Mouse (Mus musculus) embryonic facial prominence, embryonic 13.5 days (tissue): ENCODE data around the gene Psme2. TPM values are rescaled to one million over a fixed set of nuclear protein-coding genes. Genes with fewer than 3 reads are reported as not detected.

Source experiments
- ATAC-seq: fragments of 200-750 bp; cut with Nextera tagmentation; 2 replicates; pipeline ENCODE4 v1.8.0; 2017; ENCODE audit warnings: low read depth; ENCODE audit not compliant: insufficient number of reproducible peaks, insufficient read depth, low FRiP score, low TSS enrichment
- H3K27ac ChIP-seq: fragments of 300-500 bp; sonication (generic); 2 replicates; pipeline ENCODE4 v1.5.1; 2015; ENCODE audit warnings: moderate library complexity, mild to moderate bottlenecking, inconsistent platforms
- H3K27me3 ChIP-seq: fragments of 300-500 bp; sonication (generic); 2 replicates; pipeline ENCODE4 v1.6.1; 2015; ENCODE audit warnings: mild to moderate bottlenecking, inconsistent platforms
- H3K36me3 ChIP-seq: fragments of 300-500 bp; sonication (generic); 2 replicates; pipeline ENCODE4 v1.6.1; 2015; ENCODE audit warnings: mild to moderate bottlenecking, inconsistent platforms
- H3K4me1 ChIP-seq: fragments of 300-500 bp; sonication (generic); 2 replicates; pipeline ENCODE4 v1.6.1; 2015; ENCODE audit warnings: inconsistent platforms
- H3K4me2 ChIP-seq: fragments of 300-500 bp; sonication (generic); 2 replicates; pipeline ENCODE4 v1.6.1; 2015; ENCODE audit warnings: moderate library complexity, mild to moderate bottlenecking, inconsistent platforms
- H3K4me3 ChIP-seq: fragments of 300-500 bp; sonication (generic); 2 replicates; pipeline ENCODE4 v1.5.1; 2015; ENCODE audit warnings: mild to moderate bottlenecking, inconsistent platforms
- H3K9ac ChIP-seq: fragments of 300-500 bp; sonication (generic); 2 replicates; pipeline ENCODE4 v1.6.1; 2015; ENCODE audit warnings: mild to moderate bottlenecking, inconsistent platforms
- H3K9me3 ChIP-seq: fragments of 300-500 bp; sonication (generic); 2 replicates; pipeline ENCODE4 v1.6.1; 2016; ENCODE audit warnings: inconsistent platforms
- WGBS: fragments of 180-500 bp; shearing (Covaris S2); methylation state at CpG from one replicate; pipeline ENCODE4 v1.1.7; 2015; ENCODE audit warnings: mixed read lengths; 5-methylcytosine and 5-hydroxymethylcytosine counted together
- polyA plus RNA-seq: library from polyadenylated mRNA; unstranded; fragments of >200 nt; fragmentation: Nextera tagmentation; extraction: Ambion mirVana; gene quantifications from 2 replicates; pipeline ENCODE4 v1.2.1, GENCODE M21; 2015

Psme2 gene
- polyA plus RNA-seq, 1 experiment from 2014 or later: 267 TPM

DNA sequence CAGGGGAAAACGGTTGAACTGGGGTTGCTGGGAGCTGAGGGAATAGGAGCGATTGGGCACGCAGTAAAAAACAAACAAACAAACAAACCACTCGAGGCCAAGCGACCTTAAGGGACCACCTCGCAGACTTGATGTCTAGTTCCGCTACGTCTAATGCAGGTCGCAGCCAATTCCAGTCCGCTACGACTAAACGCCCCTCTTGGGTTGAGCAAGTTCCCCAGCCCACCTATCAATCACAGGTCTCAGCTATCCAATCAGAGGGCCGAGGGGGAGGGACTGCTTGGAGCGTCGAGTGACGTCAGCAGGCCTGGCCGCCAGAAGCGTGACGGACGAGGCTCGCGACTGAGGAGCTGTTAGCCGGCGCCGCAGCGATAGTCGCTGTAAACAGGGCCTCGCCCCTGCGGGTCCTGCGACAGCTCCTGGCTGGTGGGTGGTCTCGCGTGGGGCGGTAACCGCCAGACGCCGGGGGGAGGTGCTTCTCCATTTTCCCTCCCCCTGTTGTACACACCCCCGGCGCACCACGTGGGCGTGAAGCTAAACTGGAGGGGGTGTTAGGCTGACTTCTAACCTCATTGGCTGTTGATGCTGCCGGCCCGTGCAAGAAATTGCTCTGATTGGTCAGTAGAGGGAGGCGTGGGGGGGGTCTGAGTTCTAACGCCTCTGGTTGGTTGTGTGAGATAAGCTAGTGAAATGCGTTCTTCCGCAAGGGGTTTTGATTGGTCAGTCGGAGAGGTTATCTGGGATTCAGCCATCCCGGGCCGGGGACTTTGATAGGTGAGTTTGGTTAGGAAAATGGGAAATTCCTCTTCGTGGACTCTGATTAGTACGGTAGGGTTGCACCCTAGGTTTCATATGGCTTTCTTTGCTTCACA, 30.5 kb downstream of the Psme2 start, which contains the start of gene A730061H03Rik:
Gene A730061H03Rik, minus strand, starts transcription at position 205 of the 872 bp plus-strand sequence.
- H3K9ac ChIP-seq: peak within 1 kb of the TSS; percentile 88
- peak within 1 kb of the TSS; percentile 70 for H3K4me3 ChIP-seq
- H3K27ac ChIP-seq: peak within 1 kb of the TSS; percentile 97
- H3K9me3 ChIP-seq: no peaks in the 10 kb centered on the region
- peak within 1 kb of the TSS; percentile 80 for H3K4me2 ChIP-seq
- H3K36me3 ChIP-seq: peaks cover 22% of the 10 kb centered on the region
- under 1% methylated on average over 51 of the region's 51 CpGs for WGBS
- no peaks in the 10 kb centered on the region for H3K27me3 ChIP-seq
- H3K4me1 ChIP-seq: peaks cover 18% of the 10 kb centered on the region
- peak; percentile 95 for ATAC-seq

DNA sequence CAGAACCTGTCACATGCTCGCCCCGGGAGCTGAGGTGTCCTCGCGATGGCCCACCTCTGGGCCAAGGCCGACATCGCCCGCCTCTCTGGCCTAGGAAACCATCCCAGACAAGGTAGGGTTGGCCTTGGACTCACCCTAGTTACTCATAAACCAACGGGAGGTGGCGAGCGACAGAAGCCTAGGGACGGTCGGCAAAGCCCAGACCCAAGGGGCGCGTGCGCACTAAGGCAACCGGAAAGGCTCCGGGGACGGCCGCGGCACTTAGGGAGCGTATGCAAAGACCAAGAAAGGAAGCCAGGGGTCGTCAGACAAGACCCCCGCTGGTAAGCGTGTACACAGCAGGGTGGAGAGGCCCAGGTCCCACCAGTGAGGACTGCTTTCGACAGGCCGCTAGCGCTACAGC, 31.1 kb downstream of the Psme2 start, which contains the start of gene Dcaf11:
Gene Dcaf11, plus strand, starts transcription at position 208 of the 403 bp plus-strand sequence.
- peak; percentile 61 for ATAC-seq
- peaks cover 16% of the 10 kb centered on the region for H3K36me3 ChIP-seq
- peaks cover 18% of the 10 kb centered on the region for H3K4me1 ChIP-seq
- peak within 1 kb of the TSS; percentile 70 for H3K4me3 ChIP-seq
- H3K27ac ChIP-seq: peak within 1 kb of the TSS; percentile 97
- peak within 1 kb of the TSS; percentile 88 for H3K9ac ChIP-seq
- H3K4me2 ChIP-seq: peak within 1 kb of the TSS; percentile 80
- no peaks in the 10 kb centered on the region for H3K27me3 ChIP-seq
- WGBS: under 1% methylated on average over 27 of the region's 27 CpGs
- H3K9me3 ChIP-seq: no peaks in the 10 kb centered on the region

DNA sequence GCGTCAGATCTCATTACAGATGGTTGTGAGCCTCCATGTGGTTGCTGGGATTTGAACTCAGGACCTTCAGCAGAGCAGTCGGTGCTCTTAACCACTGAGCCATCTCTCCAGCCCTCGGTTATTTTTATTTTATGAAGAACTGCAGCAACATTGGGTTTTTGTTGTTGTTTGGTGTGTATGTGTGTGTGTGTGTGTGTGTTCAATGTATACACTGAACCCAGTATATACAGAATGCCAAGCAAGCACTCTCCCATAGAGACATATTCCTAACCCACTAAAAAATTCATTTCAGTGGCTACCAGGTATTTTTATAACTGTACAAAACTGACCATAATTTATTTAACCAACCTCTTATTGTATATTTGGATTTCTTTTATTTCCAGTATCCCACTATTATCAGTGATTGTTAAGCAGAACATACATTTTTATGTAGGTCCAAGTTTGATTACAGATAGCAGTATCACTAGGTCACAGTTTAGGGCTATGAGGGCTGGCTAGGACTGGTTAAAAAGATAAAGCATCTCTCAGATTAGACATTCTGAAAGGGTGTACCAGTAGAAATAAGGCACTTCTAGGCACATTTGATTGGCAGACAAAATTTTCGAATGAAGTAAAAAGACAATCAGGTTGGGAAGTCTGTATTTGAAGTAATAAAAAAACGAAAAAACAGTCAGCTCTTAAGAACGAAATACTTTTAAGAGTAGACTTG, 32.0 kb downstream of the Psme2 start:
- 52% methylated on average over 6 of the region's 6 CpGs for WGBS
- peaks cover 18% of the 10 kb centered on the region for H3K4me1 ChIP-seq
- no peaks in the 10 kb centered on the region for H3K9me3 ChIP-seq
- peak overlapping the region; percentile 70 for H3K4me3 ChIP-seq
- peak overlapping the region; percentile 80 for H3K4me2 ChIP-seq
- ATAC-seq: no peak
- H3K27me3 ChIP-seq: no peaks in the 10 kb centered on the region
- H3K9ac ChIP-seq: no peak overlapping the region
- peaks cover 7% of the 10 kb centered on the region for H3K36me3 ChIP-seq
- H3K27ac ChIP-seq: no peak overlapping the region

DNA sequence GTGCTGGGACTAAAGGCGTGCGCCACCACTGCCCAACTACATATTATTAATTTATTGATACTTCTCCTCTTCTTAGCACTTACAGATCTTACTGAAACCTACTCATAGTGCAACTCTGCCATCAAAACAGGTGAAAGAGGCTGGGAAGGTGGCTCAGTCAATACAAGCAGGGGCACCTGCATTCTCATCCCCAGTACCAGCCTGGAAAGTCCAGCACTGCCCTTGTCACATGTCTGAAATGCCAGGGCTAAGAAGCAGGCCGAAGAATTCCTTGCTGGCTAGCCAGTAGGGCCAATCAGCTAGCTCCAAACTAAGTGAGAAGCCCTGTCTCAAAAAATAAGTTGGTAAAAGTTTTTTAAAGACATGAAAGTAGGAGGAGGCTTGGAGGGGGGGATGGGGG, 33.3 kb downstream of the Psme2 start:
- Histone ChIP-seq H3K36me3 (no peaks in the 10 kb centered on the region), H3K27me3 (no peaks in the 10 kb centered on the region), H3K9ac (no peak overlapping the region), H3K9me3 (no peaks in the 10 kb centered on the region), H3K4me1 (peaks cover 18% of the 10 kb centered on the region), H3K4me2 (no peak overlapping the region), H3K27ac (no peak overlapping the region), H3K4me3 (no peak overlapping the region)
- WGBS: 91% methylated on average over 3 of the region's 3 CpGs
- no peak for ATAC-seq

DNA sequence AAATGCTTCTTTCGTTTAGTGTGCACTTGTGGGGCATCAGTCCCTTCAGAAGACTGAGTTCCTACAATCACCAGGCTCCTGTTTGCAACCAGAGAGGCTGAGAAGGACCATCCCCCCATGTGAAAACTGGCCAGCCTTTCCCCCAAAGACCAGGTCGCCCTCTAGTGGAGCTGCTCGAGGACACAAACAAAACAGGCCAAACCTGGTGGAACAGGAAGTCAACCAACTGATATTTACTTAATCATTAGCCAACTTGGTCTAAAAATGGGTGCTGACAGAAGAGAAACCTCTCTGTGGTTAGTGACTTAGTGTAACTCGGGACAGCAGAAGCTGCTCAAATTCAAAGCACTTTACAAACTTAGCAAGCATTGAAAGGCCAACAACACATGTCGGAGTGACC, 33.9 kb downstream of the Psme2 start:
- Histone ChIP-seq H3K27me3 (no peaks in the 10 kb centered on the region), H3K36me3 (no peaks in the 10 kb centered on the region), H3K9me3 (no peaks in the 10 kb centered on the region), H3K4me3 (no peak overlapping the region), H3K4me1 (peaks cover 15% of the 10 kb centered on the region), H3K9ac (no peak overlapping the region), H3K4me2 (no peak overlapping the region), H3K27ac (no peak overlapping the region)
- no peak for ATAC-seq
- WGBS: 31% methylated on average over 5 of the region's 5 CpGs

DNA sequence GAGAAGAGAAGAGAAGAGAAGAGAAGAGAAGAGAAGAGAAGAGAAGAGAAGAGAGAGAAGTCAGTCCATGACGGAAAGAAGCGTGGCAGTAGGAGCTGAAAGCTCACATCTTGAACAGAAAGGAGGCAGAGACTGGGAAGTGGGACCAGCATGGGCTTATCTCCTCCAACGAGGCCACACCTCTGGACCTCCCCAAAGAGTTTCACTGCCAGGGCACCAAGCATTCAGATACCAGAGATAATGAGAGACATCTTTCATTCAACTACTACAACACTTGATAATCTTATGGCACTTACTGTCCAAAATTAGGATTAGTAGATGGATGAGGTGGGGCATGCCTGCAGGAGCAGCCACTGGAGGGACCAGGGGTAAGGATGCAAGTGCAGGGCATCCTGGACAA, 35.1 kb downstream of the Psme2 start:
- 85% methylated on average over 3 of the region's 3 CpGs for WGBS
- no peaks in the 10 kb centered on the region for H3K36me3 ChIP-seq
- no peak overlapping the region for H3K9ac ChIP-seq
- H3K4me2 ChIP-seq: no peak overlapping the region
- ATAC-seq: no peak
- no peaks in the 10 kb centered on the region for H3K9me3 ChIP-seq
- H3K27ac ChIP-seq: no peak overlapping the region
- no peak overlapping the region for H3K4me3 ChIP-seq
- H3K4me1 ChIP-seq: 0 out of 2 replicates have a peak, but pooled peaks cover 5% of the 10 kb centered on the region
- H3K27me3 ChIP-seq: no peaks in the 10 kb centered on the region

DNA sequence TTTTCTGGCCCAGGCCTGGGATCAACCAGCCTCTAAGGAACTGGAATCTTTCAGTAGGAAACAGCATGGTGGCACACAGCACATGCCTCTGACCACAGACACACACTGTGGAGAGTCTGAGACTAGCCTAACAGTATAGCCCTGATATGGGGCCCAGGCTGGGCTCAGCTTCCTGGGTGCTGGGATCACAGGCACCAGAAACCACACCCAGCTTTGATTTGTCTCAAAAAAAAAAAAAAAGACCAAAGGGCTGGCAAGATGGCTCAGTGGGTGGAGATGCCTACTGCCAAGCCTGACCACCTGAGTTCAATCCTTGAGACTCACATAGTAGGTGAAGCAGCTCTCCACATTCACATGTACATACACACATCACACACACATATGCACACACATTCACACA, 36.3 kb downstream of the Psme2 start:
- Histone ChIP-seq H3K9ac (no peak overlapping the region), H3K4me2 (no peak overlapping the region), H3K4me1 (0 out of 2 replicates have a peak, but pooled peaks cover 5% of the 10 kb centered on the region), H3K4me3 (no peak overlapping the region), H3K27ac (no peak overlapping the region), H3K36me3 (no peaks in the 10 kb centered on the region), H3K27me3 (no peaks in the 10 kb centered on the region), H3K9me3 (no peaks in the 10 kb centered on the region)
- ATAC-seq: no peak

DNA sequence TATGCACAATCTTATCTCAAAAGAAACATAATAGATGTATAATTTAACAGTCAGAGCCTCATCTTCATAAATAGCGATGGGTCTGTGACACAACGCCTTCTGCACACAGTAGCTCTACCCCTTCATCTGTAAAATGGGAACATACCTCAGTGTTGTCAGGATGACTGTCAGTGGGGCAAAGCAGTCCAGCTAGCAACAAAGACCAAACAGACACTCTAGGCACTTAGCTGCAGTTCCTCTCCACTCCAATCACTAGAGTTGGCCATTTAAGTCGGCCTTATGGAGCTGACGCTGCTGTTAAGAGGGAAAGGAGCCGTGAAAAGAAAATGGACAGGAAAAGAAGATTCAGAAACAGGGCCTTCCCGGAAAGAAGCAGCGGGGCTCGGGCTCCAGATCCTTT, 39.1 kb downstream of the Psme2 start:
- 90% methylated on average over 8 of the region's 8 CpGs for WGBS
- Histone ChIP-seq H3K27ac (no peak overlapping the region), H3K4me3 (no peak overlapping the region), H3K9me3 (no peaks in the 10 kb centered on the region), H3K36me3 (peaks cover 25% of the 10 kb centered on the region), H3K4me1 (0 out of 2 replicates have a peak, but pooled peaks cover under 1% of the 10 kb centered on the region), H3K27me3 (no peaks in the 10 kb centered on the region), H3K9ac (no peak overlapping the region), H3K4me2 (no peak overlapping the region)
- no peak for ATAC-seq

DNA sequence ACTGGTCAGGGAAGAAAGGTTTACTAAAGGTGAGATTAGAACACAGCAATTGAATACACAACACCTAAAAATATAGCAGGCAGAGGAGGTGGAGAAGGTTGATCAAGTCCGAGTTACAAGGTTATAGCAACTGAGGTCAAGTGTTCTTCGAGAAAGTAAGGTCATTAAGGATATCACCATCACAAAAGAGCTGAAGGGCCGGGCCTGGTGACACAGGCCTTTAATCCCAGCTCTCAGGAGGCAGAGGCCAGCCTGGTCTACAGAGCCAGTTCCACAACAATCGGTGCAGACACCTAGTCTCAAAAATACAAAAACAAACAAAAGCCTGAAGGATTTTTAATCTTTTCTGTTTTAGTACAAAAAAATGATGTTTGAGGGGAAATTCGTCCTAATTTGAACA, 39.6 kb downstream of the Psme2 start:
- 71% methylated on average over 5 of the region's 5 CpGs for WGBS
- Histone ChIP-seq H3K27ac (no peak overlapping the region), H3K4me2 (no peak overlapping the region), H3K4me3 (no peak overlapping the region), H3K9me3 (no peaks in the 10 kb centered on the region), H3K36me3 (peaks cover 28% of the 10 kb centered on the region), H3K27me3 (no peaks in the 10 kb centered on the region), H3K9ac (no peak overlapping the region), H3K4me1 (no peaks in the 10 kb centered on the region)
- ATAC-seq: no peak

DNA sequence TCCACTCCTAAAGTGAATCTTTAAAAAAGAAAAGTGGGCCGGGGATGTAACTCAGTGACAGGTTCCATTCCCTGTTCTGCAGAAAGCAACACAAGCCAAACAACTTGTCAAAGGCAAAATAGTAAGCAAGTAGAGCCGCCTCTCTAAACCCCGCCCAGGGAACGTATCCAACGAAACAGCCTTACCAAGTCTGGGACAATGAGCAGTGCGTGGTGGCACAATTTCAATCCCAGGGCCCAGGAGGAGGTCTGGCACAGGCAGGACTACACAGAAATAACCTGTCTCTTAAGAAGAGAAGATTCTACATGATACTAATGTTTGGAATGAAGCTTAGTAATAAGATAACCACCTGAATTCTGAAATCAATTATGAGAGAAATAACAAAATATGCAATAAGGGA, 40.7 kb downstream of the Psme2 start:
- 87% methylated on average over 6 of the region's 6 CpGs for WGBS

DNA sequence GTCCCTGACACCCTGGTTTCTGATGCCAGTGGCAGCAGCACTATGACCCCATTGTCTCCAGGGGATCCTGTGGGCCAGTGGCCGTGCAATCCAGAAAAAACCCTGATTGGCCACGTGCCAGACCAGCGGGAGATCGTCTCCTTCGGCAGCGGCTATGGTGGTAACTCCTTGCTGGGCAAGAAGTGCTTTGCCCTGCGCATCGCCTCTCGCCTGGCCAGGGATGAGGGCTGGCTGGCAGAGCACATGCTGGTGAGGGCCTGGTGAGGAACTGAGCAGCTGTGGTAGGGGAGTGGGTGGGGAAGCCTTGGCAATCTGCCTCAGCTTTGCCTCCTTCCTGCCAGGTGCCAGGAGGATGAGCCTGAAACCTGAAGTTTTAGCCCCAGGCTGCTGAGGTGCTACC, 46.6 kb downstream of the Psme2 start:
- Histone ChIP-seq H3K27ac (no peak overlapping the region), H3K9ac (no peak overlapping the region), H3K27me3 (no peaks in the 10 kb centered on the region), H3K36me3 (peaks cover 57% of the 10 kb centered on the region), H3K4me1 (peaks cover 19% of the 10 kb centered on the region), H3K4me2 (no peak overlapping the region), H3K4me3 (no peak overlapping the region), H3K9me3 (no peaks in the 10 kb centered on the region)
- ATAC-seq: no peak
- 85% methylated on average over 9 of the region's 9 CpGs for WGBS

More for the DNA sequence above, 40.7 kb downstream of the Psme2 start:
- Histone ChIP-seq H3K9me3 (no peaks in the 10 kb centered on the region), H3K4me2 (no peak overlapping the region), H3K4me1 (no peaks in the 10 kb centered on the region), H3K36me3 (peaks cover 39% of the 10 kb centered on the region), H3K27ac (no peak overlapping the region), H3K4me3 (no peak overlapping the region), H3K27me3 (no peaks in the 10 kb centered on the region), H3K9ac (no peak overlapping the region)
- no peak for ATAC-seq
